Mouse (Mus musculus): ENCODE results near the gene Six3. TPM values are rescaled to one million over a fixed set of nuclear protein-coding genes. Genes with fewer than 3 reads are reported as not detected.

Gene Six3
- total and polyA plus RNA-seq, 3 experiments, result not detected

- TF ChIP-seq ZNF384 (IDR thresholded peaks at IDR 0.05; ENCODE audit: low read depth, low read length), result no peak
- no peak for TF ChIP-seq GATA1 (IDR thresholded peaks at IDR 0.05; ENCODE audit: low read depth, low read length)
- TF ChIP-seq TAL1 (IDR thresholded peaks at IDR 0.05; ENCODE audit: low read length), result no peak
- TF ChIP-seq ETS1 (IDR thresholded peaks at IDR 0.05; ENCODE audit: low read depth, low read length), result no peak
- no peak for TF ChIP-seq ZC3H11A (IDR thresholded peaks at IDR 0.05; ENCODE audit: low read depth, low read length)
- TF ChIP-seq MAZ (IDR thresholded peaks at IDR 0.05; ENCODE audit: low read depth, low read length), result no peak
- Histone ChIP-seq H3K9ac (ENCODE audit: control insufficient read depth, low read depth, low read length, poor library complexity, severe bottlenecking) (no peak overlapping the region), H3K27ac (ENCODE audit: control insufficient read depth, low read depth, low read length) (no peak overlapping the region), H3K9me3 (replicated peaks; ENCODE audit: insufficient read depth, low read length) (no peaks in the 10 kb centered on the region), H3K27me3 (ENCODE audit: control insufficient read depth in 1 of 2, insufficient read depth in 2 of 2, low read length in 2 of 2) (peaks cover 0 to 3% of the 10 kb centered on the region in 2 experiments; a peak in 2 of 4 replicates), H3K4me1 (ENCODE audit: control insufficient read depth in 1 of 2, insufficient read depth in 2 of 2, low read length in 2 of 2) (no peaks in the 10 kb centered on the region), H3K36me3 (ENCODE audit: control insufficient read depth in 1 of 2, insufficient read depth in 2 of 2, low read length in 2 of 2) (no peaks in the 10 kb centered on the region), H3K4me3 (ENCODE audit: control insufficient read depth in 1 of 2, insufficient read depth in 1 of 2, low read depth in 2 of 2, low read length in 2 of 2) (no peak overlapping the region), H3K79me2 (ENCODE audit: control insufficient read depth, insufficient read depth, low read length, poor library complexity) (no peaks in the 10 kb centered on the region)
- DNase-seq (ENCODE audit: low read depth, low spot score), result no peak
These were observed 4.9 kb upstream of the Six3 start for GRCm38 (mm10) chr17:85608366-85609093.

GRCm38 (mm10) chr17:85609094-85609425, 4.3 kb upstream of the Six3 start:
- H3K79me2 ChIP-seq (ENCODE audit: control insufficient read depth, insufficient read depth, low read length, poor library complexity), result no peaks in the 10 kb centered on the region
- H3K9me3 ChIP-seq (replicated peaks; ENCODE audit: insufficient read depth, low read length), result no peaks in the 10 kb centered on the region
- no peak for DNase-seq (ENCODE audit: low read depth, low spot score)
- H3K27me3 ChIP-seq (ENCODE audit: control insufficient read depth in 1 of 2, insufficient read depth in 2 of 2, low read length in 2 of 2), result peaks cover 0 to 3% of the 10 kb centered on the region in 2 experiments; a peak in 2 of 4 replicates
- no peak for TF ChIP-seq UBTF (IDR thresholded peaks at IDR 0.05; ENCODE audit: borderline replicate concordance, insufficient read depth, low read depth, low read length)
- no peak for TF ChIP-seq SMC3 (IDR thresholded peaks at IDR 0.05; ENCODE audit: low read depth, low read length)
- no peak for TF ChIP-seq EP300 (IDR thresholded peaks at IDR 0.05; ENCODE audit: low read depth in 1 of 2, low read length in 2 of 2)
- no peak for TF ChIP-seq MXI1 (IDR thresholded peaks at IDR 0.05; ENCODE audit: low read depth, low read length)
- no peak for TF ChIP-seq KAT2A (conservative IDR thresholded peaks at IDR 0.05; ENCODE audit: low read depth, low read length)
- no peak for TF ChIP-seq ZKSCAN1 (IDR thresholded peaks at IDR 0.05; ENCODE audit: low read depth, low read length)
- no peak for TF ChIP-seq MAX (IDR thresholded peaks at IDR 0.05; ENCODE audit: low read length)
- no peak for TF ChIP-seq ZNF384 (IDR thresholded peaks at IDR 0.05; ENCODE audit: low read depth, low read length)
- TF ChIP-seq SIN3A (IDR thresholded peaks at IDR 0.05; ENCODE audit: low read length), result no peak
- no peak for TF ChIP-seq HCFC1 (IDR thresholded peaks at IDR 0.05; ENCODE audit: low read depth, low read length)
- TF ChIP-seq CHD1 (IDR thresholded peaks at IDR 0.05; ENCODE audit: low read depth, low read length), result no peak
- no peak for TF ChIP-seq ZMIZ1 (IDR thresholded peaks at IDR 0.05; ENCODE audit: low read depth, low read length)
- TF ChIP-seq JUND (IDR thresholded peaks at IDR 0.05; ENCODE audit: low read depth, low read length), result no peak
- no peak for TF ChIP-seq TCF12 (IDR thresholded peaks at IDR 0.05; ENCODE audit: low read depth, low read length)
- TF ChIP-seq TBP (IDR thresholded peaks at IDR 0.05; ENCODE audit: low read depth, low read length), result no peak
- TF ChIP-seq MYB (IDR thresholded peaks at IDR 0.05; ENCODE audit: low read depth, low read length), result no peak
- TF ChIP-seq POLR2A (IDR thresholded peaks at IDR 0.05; ENCODE audit: control insufficient read depth in 1 of 2, insufficient read depth in 1 of 2, low read depth in 1 of 2, low read length in 2 of 2, poor library complexity in 1 of 2), result no peak
- no peak for TF ChIP-seq ZC3H11A (IDR thresholded peaks at IDR 0.05; ENCODE audit: low read depth, low read length)
- TF ChIP-seq RCOR1 (IDR thresholded peaks at IDR 0.05; ENCODE audit: low read depth, low read length), result no peak
- no peak for TF ChIP-seq RAD21 (IDR thresholded peaks at IDR 0.05; ENCODE audit: low read depth, low read length)
- H3K27ac ChIP-seq (ENCODE audit: control insufficient read depth, low read depth, low read length), result no peak overlapping the region
- no peaks in the 10 kb centered on the region for H3K36me3 ChIP-seq (ENCODE audit: control insufficient read depth in 1 of 2, insufficient read depth in 2 of 2, low read length in 2 of 2)
- no peak overlapping the region for H3K9ac ChIP-seq (ENCODE audit: control insufficient read depth, low read depth, low read length, poor library complexity, severe bottlenecking)
- H3K4me3 ChIP-seq (ENCODE audit: control insufficient read depth in 1 of 2, insufficient read depth in 1 of 2, low read depth in 2 of 2, low read length in 2 of 2), result no peak overlapping the region
- H3K4me1 ChIP-seq (ENCODE audit: control insufficient read depth in 1 of 2, insufficient read depth in 2 of 2, low read length in 2 of 2), result no peaks in the 10 kb centered on the region

Measured in MEL (cell line).